Mouse (Mus musculus) ES-E14 (cell line): ENCODE results near the gene Psmd5.

Experiments
- CHD2 ChIP-seq: IDR thresholded peaks from 2 replicates; pipeline ENCODE4 v1.6.1; 2014; ENCODE audit warnings: mild to moderate bottlenecking, low read depth, low read length, inconsistent platforms
- HCFC1 ChIP-seq: IDR thresholded peaks from 2 replicates; pipeline ENCODE4 v1.6.1; 2012; ENCODE audit warnings: low read length, inconsistent platforms, borderline replicate concordance; ENCODE audit not compliant: insufficient read depth
- MAFK ChIP-seq: IDR thresholded peaks from 2 replicates; pipeline ENCODE4 v1.6.1; 2014; ENCODE audit warnings: mild to moderate bottlenecking, low read depth, low read length, inconsistent platforms; ENCODE audit not compliant: insufficient read depth
- ZC3H11A ChIP-seq: IDR thresholded peaks from 2 replicates; pipeline ENCODE4 v1.6.1; 2012; ENCODE audit warnings: low read depth, mild to moderate bottlenecking, inconsistent platforms, low read length, borderline replicate concordance
- ZNF384 ChIP-seq: IDR thresholded peaks from 2 replicates; pipeline ENCODE4 v1.6.1; 2012; ENCODE audit warnings: low read depth, low read length, inconsistent platforms

GRCm38 (mm10) chr2:34922729-34923128 is 48.0 kb upstream of the Psmd5 start:
- TF ChIP-seq CHD2 (no peak), ZC3H11A (no peak), ZNF384 (no peak), HCFC1 (no peak), MAFK (no peak)
